Mouse (Mus musculus): ENCODE measurements at regions not wholly inside any gene's neighbourhood (a gene's known extent, or its start where the extent isn't known, plus 50 kb on each side); places are given as distances from the start of the nearest gene placed in this dataset.

- no peak overlapping the region for H3K4me3 ChIP-seq (ENCODE audit: low read depth, low read length)
- H3K27ac ChIP-seq (ENCODE audit: insufficient read depth, low read depth, low read length): no peak overlapping the region
- H3K27me3 ChIP-seq (ENCODE audit: control insufficient read depth, insufficient read depth, low read length): no peaks in the 10 kb centered on the region
- no peaks in the 10 kb centered on the region for H3K4me1 ChIP-seq (ENCODE audit: control insufficient read depth, insufficient read depth, insufficient read length, low read length)
- TF ChIP-seq POLR2A (IDR thresholded peaks at IDR 0.05; ENCODE audit: low read depth, low read length) (no peak), CTCF (IDR thresholded peaks at IDR 0.05; ENCODE audit: extremely low read depth, insufficient read length, insufficient replicate concordance, low read depth, low read length) (no peak)
- 75% methylated on average over 3 of the region's 3 CpGs for WGBS
- H3K36me3 ChIP-seq (ENCODE audit: control insufficient read depth, insufficient read depth, low read length): no peaks in the 10 kb centered on the region
Observed at GRCm38 (mm10) chr12:92317609-92318008, 468.7 kb upstream of the Sel1l start.

- Histone ChIP-seq H3K36me3 (ENCODE audit: control insufficient read depth, insufficient read depth, low read length) (no peaks in the 10 kb centered on the region), H3K4me3 (ENCODE audit: low read depth, low read length) (no peak overlapping the region), H3K4me1 (ENCODE audit: control insufficient read depth, insufficient read depth, insufficient read length, low read length) (no peaks in the 10 kb centered on the region), H3K27ac (ENCODE audit: insufficient read depth, low read depth, low read length) (no peak overlapping the region), H3K27me3 (ENCODE audit: control insufficient read depth, insufficient read depth, low read length) (no peaks in the 10 kb centered on the region)
- TF ChIP-seq POLR2A (IDR thresholded peaks at IDR 0.05; ENCODE audit: low read depth, low read length) (no peak), CTCF (IDR thresholded peaks at IDR 0.05; ENCODE audit: extremely low read depth, insufficient read length, insufficient replicate concordance, low read depth, low read length) (no peak)
Observed at GRCm38 (mm10) chr12:92316285-92316684, 467.3 kb upstream of the Sel1l start.

DNA sequence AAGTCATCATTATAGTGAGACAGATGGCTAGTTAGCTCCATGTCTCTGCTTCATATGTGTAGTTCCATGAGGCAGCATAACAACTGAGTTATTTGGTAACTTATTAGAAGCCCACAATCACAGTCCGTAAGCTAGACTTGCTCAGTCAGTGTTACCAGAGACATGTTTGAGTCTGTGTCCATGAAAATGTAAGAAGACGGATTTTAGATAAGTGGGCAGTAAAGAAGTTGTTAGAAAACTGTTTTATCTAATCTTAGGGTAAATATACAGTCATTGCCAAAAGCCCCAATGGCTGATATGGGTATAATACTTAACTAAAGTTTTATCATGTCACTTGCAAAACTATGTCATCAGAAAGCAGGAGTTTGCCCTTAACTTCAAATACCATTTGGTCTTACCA, 466.9 kb upstream of the Sel1l start:
- Histone ChIP-seq H3K36me3 (ENCODE audit: control insufficient read depth, insufficient read depth, low read length) (no peaks in the 10 kb centered on the region), H3K4me1 (ENCODE audit: control insufficient read depth, insufficient read depth, insufficient read length, low read length) (no peaks in the 10 kb centered on the region), H3K27ac (ENCODE audit: insufficient read depth, low read depth, low read length) (no peak overlapping the region), H3K4me3 (ENCODE audit: low read depth, low read length) (no peak overlapping the region), H3K27me3 (ENCODE audit: control insufficient read depth, insufficient read depth, low read length) (no peaks in the 10 kb centered on the region)
- WGBS: 36% methylated on average over 2 of the region's 2 CpGs
- TF ChIP-seq POLR2A (IDR thresholded peaks at IDR 0.05; ENCODE audit: low read depth, low read length) (no peak), CTCF (IDR thresholded peaks at IDR 0.05; ENCODE audit: extremely low read depth, insufficient read length, insufficient replicate concordance, low read depth, low read length) (no peak)

- 23% methylated on average over 14 of the region's 14 CpGs for WGBS
- Histone ChIP-seq H3K4me3 (ENCODE audit: low read depth, low read length) (no peak overlapping the region), H3K27me3 (ENCODE audit: control insufficient read depth, insufficient read depth, low read length) (no peaks in the 10 kb centered on the region), H3K4me1 (ENCODE audit: control insufficient read depth, insufficient read depth, insufficient read length, low read length) (no peaks in the 10 kb centered on the region), H3K36me3 (ENCODE audit: control insufficient read depth, insufficient read depth, low read length) (no peaks in the 10 kb centered on the region), H3K27ac (ENCODE audit: insufficient read depth, low read depth, low read length) (no peak overlapping the region)
- peak; percentile 33; the same call in 1 of the 2 replicates for TF ChIP-seq CTCF (IDR thresholded peaks at IDR 0.05; ENCODE audit: extremely low read depth, insufficient read length, insufficient replicate concordance, low read depth, low read length)
- no peak for TF ChIP-seq POLR2A (IDR thresholded peaks at IDR 0.05; ENCODE audit: low read depth, low read length)
Observed at GRCm38 (mm10) chr12:92302951-92303591, 454.1 kb upstream of the Sel1l start.

DNA sequence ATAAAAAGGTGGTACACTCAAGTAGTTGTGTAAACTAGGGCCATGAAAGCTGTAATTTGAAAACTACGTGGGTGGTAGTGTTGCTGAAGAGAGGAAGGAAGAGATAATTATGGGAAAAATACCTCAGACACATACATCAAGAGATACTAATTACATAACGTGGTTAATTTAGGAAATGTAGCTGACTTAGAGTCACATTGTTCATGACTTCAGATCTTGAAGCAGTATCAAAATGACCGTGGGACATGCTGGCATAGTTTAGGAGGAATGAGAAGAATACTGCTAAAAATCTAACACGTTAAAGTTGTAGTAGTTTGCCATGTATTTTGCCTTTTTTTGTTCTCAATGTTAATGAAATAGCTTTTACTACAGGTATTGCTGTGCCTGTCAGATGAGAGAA, 445.9 kb upstream of the Sel1l start:
- Histone ChIP-seq H3K4me3 (ENCODE audit: low read depth, low read length) (no peak overlapping the region), H3K27me3 (ENCODE audit: control insufficient read depth, insufficient read depth, low read length) (no peaks in the 10 kb centered on the region), H3K27ac (ENCODE audit: insufficient read depth, low read depth, low read length) (no peak overlapping the region), H3K36me3 (ENCODE audit: control insufficient read depth, insufficient read depth, low read length) (no peaks in the 10 kb centered on the region), H3K4me1 (ENCODE audit: control insufficient read depth, insufficient read depth, insufficient read length, low read length) (no peaks in the 10 kb centered on the region)
- WGBS: 58% methylated on average over 4 of the region's 4 CpGs
- TF ChIP-seq CTCF (IDR thresholded peaks at IDR 0.05; ENCODE audit: extremely low read depth, insufficient read length, insufficient replicate concordance, low read depth, low read length) (no peak), POLR2A (IDR thresholded peaks at IDR 0.05; ENCODE audit: low read depth, low read length) (no peak)

DNA sequence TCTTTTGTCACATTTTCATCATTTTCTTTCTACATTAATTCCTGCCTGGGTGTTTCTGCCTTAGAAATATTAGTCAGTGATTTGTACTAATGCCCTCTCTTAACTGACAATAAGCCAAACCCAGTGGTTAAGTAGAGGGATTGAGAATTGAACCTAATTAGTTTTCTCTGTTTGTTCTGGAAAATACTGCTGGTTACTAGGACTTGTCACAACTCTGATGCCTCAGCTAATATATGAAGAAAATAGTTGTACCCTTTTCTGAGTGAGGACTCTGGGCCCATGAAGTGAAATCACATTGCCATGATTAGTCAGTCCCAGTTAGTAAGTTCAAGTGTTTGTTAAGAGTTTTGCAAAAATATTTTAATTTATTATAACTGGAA, 444.4 kb upstream of the Sel1l start:
- H3K4me3 ChIP-seq (ENCODE audit: low read depth, low read length): no peak overlapping the region
- no peaks in the 10 kb centered on the region for H3K4me1 ChIP-seq (ENCODE audit: control insufficient read depth, insufficient read depth, insufficient read length, low read length)
- TF ChIP-seq POLR2A (IDR thresholded peaks at IDR 0.05; ENCODE audit: low read depth, low read length): no peak
- TF ChIP-seq CTCF (IDR thresholded peaks at IDR 0.05; ENCODE audit: extremely low read depth, insufficient read length, insufficient replicate concordance, low read depth, low read length): no peak

GRCm38 (mm10) chr12:92292460-92293340, 443.7 kb upstream of the Sel1l start:
- H3K27me3 ChIP-seq (ENCODE audit: control insufficient read depth, insufficient read depth, low read length): no peaks in the 10 kb centered on the region
- WGBS: 45% methylated on average over 11 of the region's 11 CpGs
- no peaks in the 10 kb centered on the region for H3K4me1 ChIP-seq (ENCODE audit: control insufficient read depth, insufficient read depth, insufficient read length, low read length)
- TF ChIP-seq POLR2A (IDR thresholded peaks at IDR 0.05; ENCODE audit: low read depth, low read length): no peak
- TF ChIP-seq CTCF (IDR thresholded peaks at IDR 0.05; ENCODE audit: extremely low read depth, insufficient read length, insufficient replicate concordance, low read depth, low read length): no peak
- H3K36me3 ChIP-seq (ENCODE audit: control insufficient read depth, insufficient read depth, low read length): no peaks in the 10 kb centered on the region
- no peak overlapping the region for H3K27ac ChIP-seq (ENCODE audit: insufficient read depth, low read depth, low read length)
- no peak overlapping the region for H3K4me3 ChIP-seq (ENCODE audit: low read depth, low read length)

More for the DNA sequence above, 444.4 kb upstream of the Sel1l start:
- Histone ChIP-seq H3K27ac (ENCODE audit: insufficient read depth, low read depth, low read length) (no peak overlapping the region), H3K27me3 (ENCODE audit: control insufficient read depth, insufficient read depth, low read length) (no peaks in the 10 kb centered on the region), H3K36me3 (ENCODE audit: control insufficient read depth, insufficient read depth, low read length) (no peaks in the 10 kb centered on the region)
